Mouse (Mus musculus) hindbrain, embryonic 14.5 days (tissue): Measurements from ENCODE around the gene Egf. TPM values are rescaled to one million over a fixed set of nuclear protein-coding genes. Genes with fewer than 3 reads are reported as not detected.

Experiments
- ATAC-seq: fragments of 200-750 bp; cut with Nextera tagmentation; 2 replicates; pipeline ENCODE4 v1.8.0; 2017; ENCODE audit warnings: moderate number of reproducible peaks, mild to moderate bottlenecking, moderate TSS enrichment, moderate library complexity; ENCODE audit not compliant: low FRiP score
- DNase-seq: peaks from one replicate; pipeline ENCODE4 v3.0.0-alpha.2; 2015; ENCODE audit warnings: low spot score
- H3K27ac ChIP-seq: fragments of 300-500 bp; sonication (generic); 2 replicates; pipeline ENCODE4 v1.5.1; 2014; ENCODE audit warnings: mild to moderate bottlenecking, moderate library complexity
- H3K27me3 ChIP-seq: fragments of 300-500 bp; sonication (generic); 2 replicates; pipeline ENCODE4 v1.6.1; 2014; ENCODE audit warnings: mild to moderate bottlenecking, low read length, mixed read lengths; ENCODE audit not compliant: control insufficient read depth, insufficient read depth
- H3K36me3 ChIP-seq: fragments of 300-500 bp; sonication (generic); replicated peaks from 2 replicates; pipeline ENCODE4 v1.6.1; 2014; ENCODE audit not compliant: control insufficient read depth, insufficient read depth
- H3K4me1 ChIP-seq: fragments of 300-500 bp; sonication (generic); replicated peaks from 2 replicates; pipeline ENCODE4 v1.6.1; 2014; ENCODE audit warnings: antibody characterized with exemption, low read length, mixed read lengths; ENCODE audit not compliant: control insufficient read depth, insufficient read depth
- H3K4me2 ChIP-seq: fragments of 300-500 bp; sonication (generic); replicated peaks from 2 replicates; pipeline ENCODE4 v1.6.1; 2014; ENCODE audit warnings: mild to moderate bottlenecking, moderate library complexity
- H3K4me3 ChIP-seq: fragments of 300-500 bp; sonication (generic); replicated peaks from 2 replicates; pipeline ENCODE4 v1.5.1; 2014; ENCODE audit warnings: mild to moderate bottlenecking, low read length
- H3K9ac ChIP-seq: fragments of 300-500 bp; sonication (generic); 2 replicates; pipeline ENCODE4 v1.6.1; 2014
- H3K9me3 ChIP-seq: fragments of 300-500 bp; sonication (generic); 2 replicates; pipeline ENCODE4 v1.6.1; 2016; ENCODE audit warnings: low read length; ENCODE audit not compliant: control insufficient read depth
- WGBS: fragments of 180-500 bp; shearing (Covaris S2); extraction: QIAGEN DNeasy Blood & Tissue Kit; methylation state at CpG from one replicate; pipeline ENCODE4 v1.1.7; 2014; 5-methylcytosine and 5-hydroxymethylcytosine counted together
- polyA plus RNA-seq: library from polyadenylated mRNA; unstranded; fragments of >200 nt; fragmentation: Nextera tagmentation; extraction: Ambion mirVana; gene quantifications from 2 replicates; pipeline ENCODE4 v1.2.1, GENCODE M21; 2014

Gene Egf
- polyA plus RNA-seq, 1 experiment from 2014 or later = 2.2 TPM

GRCm38 (mm10) chr3:129650293-129650612, 104.9 kb downstream of the Egf start:
- Histone ChIP-seq H3K27me3 (no peaks in the 10 kb centered on the region), H3K27ac (no peak overlapping the region), H3K4me1 (no peaks in the 10 kb centered on the region; the same call in 1 of the 2 replicates), H3K4me2 (no peak overlapping the region), H3K36me3 (no peaks in the 10 kb centered on the region), H3K9me3 (no peaks in the 10 kb centered on the region), H3K9ac (no peak overlapping the region), H3K4me3 (no peak overlapping the region)
- no peak for ATAC-seq
- no peak for DNase-seq

- DNase-seq (peak; percentile 28), ATAC-seq (no peak)
- no peak overlapping the region for H3K4me2 ChIP-seq
- no peak overlapping the region for H3K4me3 ChIP-seq
- H3K36me3 ChIP-seq = no peaks in the 10 kb centered on the region
- no peak overlapping the region for H3K9ac ChIP-seq
- no peaks in the 10 kb centered on the region; the same call in 1 of the 2 replicates for H3K4me1 ChIP-seq
- no peak overlapping the region for H3K27ac ChIP-seq
- 67% methylated on average over 8 of the region's 8 CpGs for WGBS
- no peaks in the 10 kb centered on the region for H3K9me3 ChIP-seq
- H3K27me3 ChIP-seq = no peaks in the 10 kb centered on the region
These were observed 105.4 kb downstream of the Egf start for GRCm38 (mm10) chr3:129649586-129650292.

DNA sequence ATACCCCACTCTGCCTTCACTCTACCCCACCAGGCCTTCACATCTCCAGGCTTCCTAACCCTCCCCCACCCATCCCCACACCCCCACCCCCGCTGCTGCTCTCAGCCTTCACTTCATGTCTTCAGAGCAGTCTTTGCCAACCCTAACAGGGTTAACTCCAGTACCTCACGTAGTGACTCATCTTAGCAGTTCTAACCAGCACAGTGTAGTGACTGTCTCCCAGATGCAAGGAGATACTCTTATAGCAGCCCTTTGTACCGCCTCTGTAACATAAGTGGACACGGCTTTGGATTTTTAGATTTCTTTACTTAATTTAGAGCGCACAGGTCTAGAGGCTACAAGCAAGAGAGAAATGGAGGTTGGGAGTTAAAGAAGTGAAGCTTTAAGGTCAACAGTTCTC, 106.5 kb downstream of the Egf start:
- Histone ChIP-seq H3K4me1 (no peaks in the 10 kb centered on the region; the same call in 1 of the 2 replicates), H3K4me3 (no peak overlapping the region), H3K27ac (no peak overlapping the region), H3K27me3 (no peaks in the 10 kb centered on the region), H3K4me2 (no peak overlapping the region), H3K36me3 (no peaks in the 10 kb centered on the region), H3K9ac (no peak overlapping the region), H3K9me3 (no peaks in the 10 kb centered on the region)
- 0 out of 2 replicates have a peak, but pooled peaks have one; percentile 16 for ATAC-seq
- 80% methylated on average over 5 of the region's 5 CpGs for WGBS
- no peak for DNase-seq

DNA sequence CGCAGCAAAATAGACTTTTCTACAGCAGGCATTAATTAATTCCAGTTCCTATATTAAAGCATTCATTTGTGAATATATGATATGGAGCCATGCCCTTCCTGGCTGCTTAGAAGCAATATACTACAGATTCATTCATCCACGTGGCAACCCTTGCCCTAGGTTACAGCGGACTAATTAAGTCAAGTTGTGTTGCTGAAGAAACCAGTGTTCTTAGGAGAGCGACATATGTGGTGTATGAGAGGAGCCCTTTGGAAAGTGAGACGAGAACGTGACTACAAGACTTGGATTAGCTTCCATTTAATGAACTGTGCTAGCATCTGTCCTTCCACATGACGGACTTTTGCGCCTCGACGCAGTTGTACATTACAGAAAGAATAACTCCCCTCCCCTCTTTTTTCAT, 107.8 kb downstream of the Egf start:
- WGBS = 74% methylated on average over 10 of the region's 10 CpGs
- Histone ChIP-seq H3K4me2 (no peak overlapping the region), H3K36me3 (no peaks in the 10 kb centered on the region), H3K4me3 (no peak overlapping the region), H3K27ac (no peak overlapping the region), H3K9me3 (no peaks in the 10 kb centered on the region), H3K27me3 (no peaks in the 10 kb centered on the region), H3K4me1 (no peaks in the 10 kb centered on the region; the same call in 1 of the 2 replicates), H3K9ac (no peak overlapping the region)
- DNase-seq (no peak), ATAC-seq (peak; percentile 56)

- ATAC-seq = no peak
- WGBS = 74% methylated on average over 5 of the region's 5 CpGs
- Histone ChIP-seq H3K9me3 (no peaks in the 10 kb centered on the region), H3K9ac (no peak overlapping the region), H3K27ac (no peak overlapping the region), H3K4me1 (no peaks in the 10 kb centered on the region; the same call in 1 of the 2 replicates), H3K4me3 (no peak overlapping the region), H3K27me3 (no peaks in the 10 kb centered on the region), H3K4me2 (no peak overlapping the region), H3K36me3 (no peaks in the 10 kb centered on the region)
- DNase-seq = peak; percentile 28
These were observed 108.3 kb downstream of the Egf start for GRCm38 (mm10) chr3:129646781-129647180.

DNA sequence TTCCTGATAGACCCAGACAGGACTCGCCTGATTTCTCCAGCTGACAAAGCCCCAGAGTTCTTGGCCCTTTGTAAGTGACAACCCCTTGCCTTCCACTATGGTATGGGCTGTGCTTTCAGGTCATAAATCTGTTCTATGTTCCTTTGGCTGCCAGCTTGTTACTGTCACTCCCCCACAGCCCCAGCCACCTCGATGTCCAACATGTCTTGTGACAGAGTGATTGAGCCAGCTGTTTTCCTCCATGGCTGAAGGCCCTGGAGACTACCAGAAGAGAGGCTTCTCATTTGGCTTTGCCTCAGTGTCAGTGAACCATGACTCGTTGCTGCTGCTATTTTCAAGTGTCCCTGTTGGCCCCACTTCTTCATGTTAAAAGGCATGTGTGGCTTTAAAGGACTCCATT, 109.7 kb downstream of the Egf start:
- Histone ChIP-seq H3K4me2 (no peak overlapping the region), H3K9me3 (no peaks in the 10 kb centered on the region), H3K27ac (no peak overlapping the region), H3K9ac (no peak overlapping the region), H3K36me3 (no peaks in the 10 kb centered on the region), H3K27me3 (no peaks in the 10 kb centered on the region), H3K4me1 (no peaks in the 10 kb centered on the region; the same call in 1 of the 2 replicates), H3K4me3 (no peak overlapping the region)
- DNase-seq (no peak), ATAC-seq (no peak)
- WGBS = 42% methylated on average over 3 of the region's 3 CpGs

DNA sequence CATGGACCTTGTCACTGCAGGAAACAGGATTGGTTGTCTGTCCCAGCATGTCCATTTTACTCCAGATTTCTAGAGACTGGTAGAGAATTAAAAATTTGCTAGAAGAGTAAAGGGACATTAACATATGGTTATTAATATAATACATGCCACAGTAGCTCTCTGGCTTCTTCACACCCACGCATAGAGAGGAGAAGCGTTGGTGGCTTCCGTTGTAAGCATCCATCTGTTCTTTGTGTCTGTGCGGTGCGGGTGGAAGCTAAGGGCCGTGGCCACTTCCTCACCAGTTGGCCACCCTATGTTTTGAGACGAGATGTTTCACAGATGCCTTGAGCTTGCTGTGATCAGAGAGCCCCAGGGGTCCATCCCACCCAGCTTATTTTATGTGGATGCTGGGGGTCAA, 113.5 kb downstream of the Egf start:
- DNase-seq (no peak), ATAC-seq (no peak)
- WGBS = 90% methylated on average over 7 of the region's 7 CpGs
- Histone ChIP-seq H3K9me3 (no peaks in the 10 kb centered on the region), H3K4me3 (no peak overlapping the region), H3K27me3 (no peaks in the 10 kb centered on the region), H3K4me1 (no peaks in the 10 kb centered on the region; the same call in 1 of the 2 replicates), H3K27ac (no peak overlapping the region), H3K36me3 (no peaks in the 10 kb centered on the region), H3K4me2 (no peak overlapping the region), H3K9ac (no peak overlapping the region)

GRCm38 (mm10) chr3:129640211-129641000, 114.7 kb downstream of the Egf start:
- H3K4me2 ChIP-seq = no peak overlapping the region
- H3K9ac ChIP-seq = no peak overlapping the region
- no peaks in the 10 kb centered on the region for H3K36me3 ChIP-seq
- peak overlapping the region; percentile 53; the same call in 1 of the 2 replicates for H3K27ac ChIP-seq
- no peak overlapping the region for H3K4me3 ChIP-seq
- no peaks in the 10 kb centered on the region; the same call in 1 of the 2 replicates for H3K4me1 ChIP-seq
- H3K9me3 ChIP-seq = no peaks in the 10 kb centered on the region
- peak; percentile 85 for ATAC-seq
- WGBS = 42% methylated on average over 10 of the region's 10 CpGs
- H3K27me3 ChIP-seq = no peaks in the 10 kb centered on the region
- DNase-seq = peak; percentile 25

DNA sequence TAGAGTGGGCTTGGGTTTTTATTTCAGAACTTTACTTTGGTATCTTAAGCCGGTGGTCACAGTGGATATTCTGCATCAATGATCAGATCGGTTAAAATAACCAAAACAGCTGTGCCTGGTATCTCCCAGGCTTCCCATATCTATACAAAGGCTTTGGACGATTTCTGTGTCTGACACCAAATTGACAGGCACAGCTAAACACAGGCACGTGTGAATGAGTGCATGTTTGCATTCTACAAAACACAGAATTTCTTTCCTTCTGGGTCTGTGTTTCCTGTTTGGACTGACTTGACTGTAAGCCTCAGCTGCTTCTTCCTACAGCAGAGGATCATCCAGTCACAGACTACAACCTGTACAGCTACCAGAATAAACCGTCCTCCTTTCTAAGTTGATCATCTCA, 115.4 kb downstream of the Egf start:
- Histone ChIP-seq H3K36me3 (no peaks in the 10 kb centered on the region), H3K27ac (0 out of 2 replicates have a peak overlapping the region, but pooled peaks have one; percentile 16), H3K9ac (no peak overlapping the region), H3K9me3 (no peaks in the 10 kb centered on the region), H3K4me3 (no peak overlapping the region), H3K27me3 (no peaks in the 10 kb centered on the region), H3K4me2 (no peak overlapping the region), H3K4me1 (no peaks in the 10 kb centered on the region; the same call in 1 of the 2 replicates)
- DNase-seq = no peak
- WGBS = 68% methylated on average over 5 of the region's 5 CpGs
- ATAC-seq = no peak
